Mouse (Mus musculus) cerebellum, postnatal 25 days (tissue): ENCODE data around the gene Immp2l.

ENCODE experiments used
- DNase-seq, 2 experiments: peaks; one replicate each; pipeline ENCODE4 v3.0.0; 2021; ENCODE audit warnings: mixed read lengths in 2 of 2

Gene Immp2l

DNA sequence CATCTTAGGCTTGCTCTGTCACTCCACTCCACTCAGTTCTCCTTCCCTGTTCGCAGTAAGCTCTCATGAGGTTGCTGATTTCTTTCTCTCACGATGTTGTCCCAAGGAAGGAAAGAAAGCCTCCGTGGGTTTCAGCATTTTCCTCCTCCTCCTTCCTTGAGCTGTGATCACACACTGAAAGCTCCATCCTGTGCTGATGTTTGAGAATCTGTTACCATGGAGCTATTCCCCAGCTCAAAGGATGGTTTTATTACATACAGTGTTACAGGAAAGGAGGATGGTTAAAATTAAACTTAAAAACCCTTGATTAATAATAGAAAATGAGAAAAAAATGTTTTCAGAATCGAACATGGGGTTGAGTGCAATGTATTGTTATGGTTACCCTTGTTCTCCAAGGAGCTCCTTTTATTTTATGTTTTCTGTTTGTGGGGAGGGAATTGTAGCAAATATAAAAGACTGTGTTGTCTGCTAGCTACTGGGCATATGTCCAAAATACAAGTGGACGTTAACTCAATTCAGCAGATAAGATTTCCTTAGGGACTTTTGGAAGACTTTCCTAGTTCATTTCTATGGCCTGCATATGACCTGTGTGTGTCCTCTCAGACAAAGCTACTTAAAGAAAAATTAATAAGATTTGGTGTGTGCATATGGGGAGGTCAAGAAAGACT lies 853.5 kb downstream of the Immp2l start:
- no peak for DNase-seq

DNA sequence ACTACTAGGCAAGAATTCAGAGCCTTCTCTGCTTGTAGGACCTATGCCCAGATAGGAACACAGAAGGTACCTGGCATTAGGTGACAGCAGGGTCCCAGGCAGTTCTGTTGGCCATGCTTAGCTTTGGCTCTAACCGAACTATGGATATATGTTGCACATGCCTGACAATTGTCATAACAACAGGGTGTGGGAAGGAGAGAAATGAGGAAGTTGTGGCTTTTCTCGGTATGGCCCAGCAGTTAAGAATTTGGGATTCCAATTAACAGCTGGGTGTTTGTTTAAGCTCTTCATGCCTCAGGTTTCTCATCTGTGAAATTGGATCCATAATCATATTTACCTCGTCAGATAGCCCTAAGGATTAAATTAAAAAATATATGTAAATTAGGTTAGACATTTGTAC lies 854.6 kb downstream of the Immp2l start:
- no peak for DNase-seq

DNA sequence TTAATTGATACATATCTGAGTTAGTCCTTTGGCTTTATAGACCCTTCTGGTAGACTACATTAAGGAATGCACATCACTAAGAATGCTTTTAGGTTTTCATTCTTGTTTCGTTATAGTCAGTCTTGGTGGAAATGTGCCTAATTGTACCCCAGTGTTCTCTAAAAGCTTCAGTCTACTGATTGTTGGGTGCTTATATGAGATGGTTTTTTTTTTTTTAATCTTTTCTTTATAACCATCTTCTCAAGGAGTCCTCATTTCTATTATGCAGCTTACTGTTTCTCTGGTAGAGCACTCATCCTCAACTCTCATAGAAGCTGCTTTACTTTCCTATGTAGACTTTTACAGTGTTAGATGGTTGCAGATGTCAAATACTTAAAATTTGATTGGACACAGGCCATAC lies 855.1 kb downstream of the Immp2l start:
- no peak for DNase-seq

DNA sequence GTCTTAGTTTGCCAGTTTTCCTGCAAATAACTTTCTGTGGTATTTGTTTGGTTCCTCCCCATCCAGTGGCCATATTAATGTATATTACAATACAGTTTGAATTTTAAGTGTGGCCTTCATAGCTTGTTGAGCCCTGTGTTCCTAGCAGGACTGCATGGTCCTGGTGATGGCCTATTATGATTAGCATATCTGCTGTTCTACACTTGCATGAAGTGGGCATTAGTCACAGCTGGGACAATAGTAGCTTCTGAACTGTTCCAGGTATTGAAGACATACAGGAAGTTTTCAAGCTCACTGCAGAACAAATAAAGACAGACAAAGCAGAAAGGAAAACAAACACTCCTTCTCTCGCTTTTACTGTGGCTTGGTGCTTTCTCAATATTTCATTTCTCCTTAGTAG lies 855.5 kb downstream of the Immp2l start:
- DNase-seq = no peak

DNA sequence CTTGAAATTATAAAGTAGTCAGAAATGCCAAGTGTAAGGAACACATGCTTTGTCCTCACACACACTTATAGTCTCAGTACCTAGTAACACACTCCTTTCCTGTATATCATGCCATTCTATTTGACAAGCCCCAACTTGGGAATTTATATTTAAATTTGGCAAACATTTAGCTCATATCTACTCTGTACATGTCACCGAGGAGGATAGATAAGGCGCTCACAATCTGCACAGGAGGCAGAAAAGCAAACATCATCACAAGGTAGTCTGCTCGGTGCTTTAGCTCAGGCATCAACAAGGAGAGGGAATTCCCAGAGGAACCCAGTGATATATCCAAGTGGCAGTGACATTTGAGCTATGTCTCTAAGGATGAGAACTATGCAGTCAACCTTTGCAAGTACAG lies 856.9 kb downstream of the Immp2l start:
- no peak for DNase-seq

DNA sequence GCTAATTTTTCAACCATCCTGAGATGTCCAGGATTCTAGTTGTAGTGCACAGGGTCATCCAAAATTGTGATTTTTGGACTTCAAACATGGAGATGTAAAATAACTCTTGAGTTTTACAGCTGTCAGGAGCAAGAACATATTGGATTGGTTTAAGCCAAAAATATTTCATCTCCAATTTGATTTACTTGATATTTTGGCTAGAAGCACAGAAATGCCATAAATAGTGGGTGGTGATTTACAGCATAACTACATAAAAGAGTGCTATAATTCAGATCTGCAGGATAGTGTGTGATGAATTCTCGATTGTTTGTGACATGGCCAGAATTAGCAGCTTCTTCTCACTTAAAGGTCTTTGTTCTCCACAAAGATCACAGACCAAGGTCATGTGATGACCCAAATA lies 884.1 kb downstream of the Immp2l start:
- no peak for DNase-seq

DNA sequence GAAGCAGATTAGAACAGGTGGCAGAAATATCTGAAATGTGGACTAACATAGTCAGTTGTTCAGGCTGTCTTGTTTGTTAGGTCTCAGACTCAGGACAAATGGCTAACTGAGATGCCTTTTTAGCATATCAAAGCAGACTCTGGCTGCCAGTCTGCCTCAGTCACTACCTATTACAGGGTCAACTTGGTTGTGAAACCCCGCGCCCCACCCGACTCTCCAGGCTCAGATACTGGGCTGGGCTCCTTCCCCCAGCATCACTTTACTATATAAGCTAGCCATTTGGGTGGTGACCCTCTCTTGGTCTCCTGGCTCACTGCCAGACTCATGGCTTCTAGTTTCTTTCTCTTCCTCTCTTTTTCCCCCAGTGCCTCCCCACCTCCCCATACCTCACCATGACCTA lies 887.7 kb downstream of the Immp2l start:
- DNase-seq = no peak

DNA sequence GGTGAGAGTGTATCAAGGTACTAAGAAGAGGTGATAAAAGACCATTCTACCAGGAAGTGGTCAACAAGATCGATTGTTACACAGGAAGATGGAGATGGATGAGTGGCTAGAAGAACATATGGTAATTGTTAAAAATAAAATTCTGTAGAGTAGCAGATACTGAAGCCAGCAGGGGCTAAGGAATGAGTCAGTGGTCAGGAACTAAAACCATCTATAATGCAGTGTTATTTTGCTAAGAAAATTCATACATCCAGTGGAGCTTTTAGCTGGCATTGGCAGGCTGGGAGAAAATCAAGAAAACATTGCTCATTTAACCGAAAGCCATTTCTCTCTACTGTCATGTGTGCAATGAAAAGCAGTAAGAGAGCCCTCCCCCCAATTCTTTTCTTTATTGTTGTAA lies 913.9 kb downstream of the Immp2l start:
- DNase-seq = no peak

DNA sequence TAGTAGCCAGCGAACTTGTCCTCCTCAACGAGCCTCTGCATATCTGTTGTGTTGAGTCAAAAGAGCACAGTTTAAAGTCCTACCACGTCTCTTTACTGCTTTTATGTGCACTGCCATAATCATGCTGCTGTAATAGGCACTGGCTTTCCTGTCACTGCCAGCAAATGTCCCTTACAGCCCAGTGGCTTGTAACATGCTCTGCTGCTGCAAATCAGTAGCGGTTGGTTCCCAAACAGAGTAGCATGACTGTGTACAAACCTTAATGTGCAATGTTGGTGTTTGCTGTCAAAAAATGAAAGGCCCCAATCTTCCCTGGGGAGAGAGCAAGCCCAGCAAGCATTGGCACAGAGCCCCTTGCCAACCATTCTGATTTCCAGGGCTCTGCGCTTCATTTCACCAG lies 918.0 kb downstream of the Immp2l start:
- DNase-seq = peak; percentile 8

DNA sequence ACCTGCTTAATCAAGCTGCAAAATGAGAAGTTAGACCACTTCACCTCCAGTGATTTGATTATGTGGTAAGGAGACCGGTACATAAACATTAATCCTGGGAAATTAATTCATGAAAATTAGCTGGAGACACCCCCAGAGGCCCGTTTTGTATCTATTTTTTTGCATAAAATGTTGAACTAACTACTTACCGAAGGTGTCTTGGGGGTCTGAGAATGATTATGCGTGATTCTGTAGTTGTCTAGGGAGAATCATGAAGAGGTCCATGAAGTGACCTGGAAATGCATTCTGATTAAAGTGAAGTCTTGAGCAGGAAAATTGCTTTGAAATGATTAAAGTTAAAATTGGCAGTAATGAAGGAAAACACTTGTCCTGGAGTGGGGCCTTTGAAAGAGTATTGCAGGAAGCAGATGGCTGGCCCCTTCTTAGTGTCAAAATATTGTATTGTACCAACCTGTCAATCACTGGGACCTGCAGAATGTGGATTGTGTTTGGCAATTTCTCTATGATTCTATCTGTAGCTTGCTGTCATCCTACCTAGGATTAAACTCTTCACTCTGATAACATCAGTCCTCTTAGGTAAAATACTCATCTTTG lies 920.3 kb downstream of the Immp2l start:
- DNase-seq = no peak

DNA sequence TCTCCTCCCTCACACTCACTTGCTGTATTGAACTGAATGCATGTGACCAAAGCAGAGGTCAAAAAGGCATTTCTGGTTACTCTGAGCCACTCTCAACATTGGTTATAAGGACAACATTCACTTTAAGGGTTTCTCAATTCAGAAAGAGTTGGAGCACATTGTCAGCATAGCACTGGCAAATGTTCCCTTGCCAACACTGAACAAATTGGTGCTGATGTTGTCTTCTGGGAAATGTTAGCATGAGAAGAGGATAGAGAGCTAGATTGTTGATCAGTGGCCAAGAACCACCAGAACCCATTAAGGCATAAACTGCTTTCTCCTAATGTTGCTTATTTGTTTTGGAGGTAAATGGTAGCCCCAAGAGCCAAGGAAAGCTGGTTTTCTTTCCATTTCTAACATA lies 922.6 kb downstream of the Immp2l start:
- DNase-seq = no peak

DNA sequence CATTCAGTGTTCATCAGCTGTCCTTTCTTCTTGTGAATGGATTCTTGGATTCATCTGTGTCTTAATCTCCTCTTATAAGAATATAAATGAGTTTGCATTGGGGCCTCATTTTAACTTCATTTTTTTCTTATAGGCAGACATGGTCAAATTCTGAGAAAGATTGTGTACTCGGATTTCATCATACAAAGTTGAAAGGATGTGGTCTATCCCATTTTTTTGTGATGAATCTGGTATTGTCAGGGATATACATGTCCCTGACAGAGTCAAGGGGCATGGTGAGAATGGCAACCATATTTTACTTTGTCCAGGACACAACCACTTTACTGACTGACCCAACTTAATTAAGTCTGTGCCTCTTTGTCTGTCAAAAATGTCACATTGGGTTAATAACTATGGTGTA lies 925.5 kb downstream of the Immp2l start:
- DNase-seq = no peak

DNA sequence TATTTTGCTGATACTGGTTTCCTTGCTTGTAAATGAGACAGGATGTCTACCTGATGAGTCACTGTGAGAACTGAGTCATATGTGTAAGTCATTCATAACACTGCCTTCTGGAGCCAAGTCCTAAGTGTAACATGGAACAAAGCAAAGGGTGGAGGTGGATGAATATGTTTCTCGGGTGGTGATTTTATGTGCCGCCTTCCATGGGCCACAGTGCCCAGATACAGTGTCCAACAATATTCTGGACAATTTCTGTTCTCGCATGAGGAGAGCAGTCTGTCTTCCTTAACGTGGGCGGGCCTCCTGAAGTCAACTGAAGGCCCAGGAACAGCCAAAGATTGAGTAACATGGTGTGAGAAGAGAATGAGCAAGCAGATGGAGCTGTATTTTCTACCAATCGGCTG lies 926.0 kb downstream of the Immp2l start:
- no peak for DNase-seq

DNA sequence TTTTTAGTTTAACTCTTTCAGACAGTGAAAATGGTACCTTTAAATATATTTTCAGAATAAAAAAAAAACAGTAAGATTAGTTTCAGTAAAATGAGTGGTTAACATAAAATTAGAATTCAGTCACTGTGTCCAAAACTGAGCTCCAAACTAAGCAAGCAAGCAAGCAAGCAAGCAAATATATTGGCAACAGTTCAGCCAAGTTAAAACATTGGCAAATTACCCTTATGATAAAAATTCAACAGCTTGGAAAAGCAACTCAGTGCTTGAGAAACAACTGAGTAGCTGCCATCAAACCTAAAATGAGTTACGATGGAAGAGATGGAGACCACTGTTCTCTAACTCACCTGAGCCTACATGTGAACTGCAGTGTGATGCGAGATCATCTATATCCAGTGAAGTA lies 926.8 kb downstream of the Immp2l start:
- DNase-seq = no peak

DNA sequence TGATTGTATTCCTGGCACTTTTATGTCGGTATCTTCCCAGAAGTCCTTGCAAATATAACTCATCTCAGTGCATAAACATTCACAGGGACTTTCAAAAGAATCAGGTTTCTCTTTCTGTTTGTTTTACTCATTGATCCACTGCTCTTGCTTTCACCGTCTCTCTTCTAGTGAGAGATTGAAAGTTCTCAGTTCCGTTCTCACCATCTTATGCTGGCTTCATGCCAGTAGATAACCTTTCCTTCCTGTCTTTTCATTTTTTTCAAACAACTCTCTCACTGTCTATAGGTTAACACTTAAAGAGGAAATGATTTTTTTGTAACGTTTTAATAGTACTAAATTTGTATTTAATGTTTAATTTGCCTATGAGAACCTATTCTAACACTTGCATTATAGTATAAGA lies 937.1 kb downstream of the Immp2l start:
- DNase-seq = no peak

DNA sequence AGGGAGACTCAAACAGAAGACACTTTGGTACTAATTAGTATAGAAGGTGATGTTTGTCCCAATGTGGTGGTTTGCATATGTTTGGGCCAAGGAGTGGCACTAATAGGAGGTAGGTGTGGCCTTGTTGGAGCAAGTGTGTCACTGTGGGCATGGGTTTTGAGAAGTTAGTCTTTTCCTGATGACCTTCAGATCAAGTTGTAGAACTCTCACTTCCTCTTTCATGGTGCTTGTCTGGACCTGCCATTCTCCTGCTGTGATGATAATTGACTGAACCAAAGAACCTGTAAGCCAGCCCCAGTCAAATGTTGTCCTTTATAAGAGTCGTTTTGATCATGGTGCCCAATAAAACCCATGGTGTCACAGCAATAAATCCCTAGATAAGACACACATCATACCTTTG lies 967.5 kb downstream of the Immp2l start:
- no peak for DNase-seq
